Mouse (Mus musculus): ENCODE measurements around the gene Ropn1l. TPM values are rescaled to one million over a fixed set of nuclear protein-coding genes. Genes with fewer than 3 reads are reported as not detected.
A peak's percentile ranks its signal among the peaks of the same experiment; 100 is the strongest.

The Ropn1l gene
- polyA plus RNA-seq, 1 experiment, result 2.4 TPM

DNA sequence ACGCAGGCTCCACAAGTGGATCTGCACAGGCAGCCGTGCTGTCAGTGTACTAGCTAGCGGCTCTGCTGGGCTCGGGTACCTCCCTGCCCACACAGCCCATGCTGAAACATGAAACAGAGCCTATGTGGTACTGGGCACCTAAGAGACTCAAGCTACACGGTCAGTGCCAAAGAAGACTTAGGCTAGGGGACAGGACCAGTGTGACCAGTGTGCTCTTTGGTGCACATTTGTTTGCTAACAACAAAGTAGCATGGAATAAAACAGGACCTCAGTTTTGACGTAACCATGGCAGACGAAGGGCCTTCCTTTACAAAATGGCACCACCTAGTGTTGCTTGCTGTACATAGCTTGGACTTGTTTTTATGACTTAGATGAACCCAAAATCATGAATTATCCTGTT is 6.4 kb downstream of the Ropn1l start:
- no peak for DNase-seq (ENCODE audit: low spot score)

DNA sequence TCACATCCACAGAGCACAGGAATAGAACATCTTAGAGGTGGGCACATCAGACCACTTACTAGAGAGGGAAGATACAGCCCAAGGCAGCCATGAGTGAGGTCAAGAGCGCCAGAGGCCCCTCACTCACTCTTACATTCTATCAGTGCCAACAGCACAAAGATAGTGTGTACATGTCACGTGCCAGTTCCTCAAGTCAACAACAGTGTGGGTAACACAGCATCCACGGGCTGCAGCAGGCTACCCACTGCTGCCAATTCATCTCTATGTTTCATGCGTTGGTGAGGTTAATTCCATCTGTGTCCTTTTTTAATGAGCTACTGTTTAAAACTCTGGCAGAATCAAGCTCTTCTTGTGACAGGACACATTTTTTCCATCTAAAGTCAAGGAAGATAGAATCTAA is 10.8 kb downstream of the Ropn1l start:
- DNase-seq (ENCODE audit: low spot score), result no peak

DNA sequence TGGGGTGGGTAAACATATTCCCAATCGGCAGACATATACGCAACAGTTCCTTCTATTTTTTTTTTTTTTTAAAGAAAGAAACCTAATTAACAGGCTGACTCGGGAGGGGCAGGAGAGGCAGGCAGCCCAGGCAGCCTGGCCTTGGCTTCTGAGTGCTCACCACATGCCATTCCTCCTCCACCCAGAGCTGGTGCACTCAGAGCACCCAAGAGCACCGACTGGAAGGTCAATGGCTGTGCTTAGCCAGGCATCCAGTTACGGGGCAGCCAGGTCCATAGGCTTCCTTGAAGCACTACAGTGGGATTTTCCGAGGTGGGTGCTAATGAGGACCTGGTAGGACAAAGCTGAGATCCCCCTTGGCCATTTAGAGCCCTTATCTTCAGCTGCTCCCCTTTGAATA is 11.5 kb downstream of the Ropn1l start:
- no peak for DNase-seq (ENCODE audit: low spot score)

- no peak for DNase-seq (ENCODE audit: low spot score)
These were observed 16.7 kb downstream of the Ropn1l start for GRCm38 (mm10) chr15:31436811-31437210.

DNA sequence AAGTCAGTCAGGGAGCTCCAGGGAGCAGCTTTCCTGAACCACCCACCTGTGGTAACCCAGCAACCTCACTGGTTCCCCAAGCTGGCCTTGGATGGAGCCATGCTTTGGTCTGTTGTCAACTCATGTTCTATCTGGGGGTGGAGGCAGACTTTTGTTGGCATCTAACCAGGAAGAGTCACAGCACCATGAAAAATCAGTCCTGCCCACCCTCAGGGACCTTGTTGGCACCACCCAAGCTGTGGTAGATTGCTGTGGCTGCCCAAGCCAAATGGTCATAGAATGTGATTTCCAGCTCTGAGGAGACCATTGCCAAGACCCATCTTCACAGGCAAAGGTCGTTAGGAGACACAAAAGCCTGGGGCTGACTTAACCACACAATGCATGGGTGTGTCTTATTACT is 17.5 kb downstream of the Ropn1l start:
- no peak for DNase-seq (ENCODE audit: low spot score)

- DNase-seq (ENCODE audit: low spot score), result no peak
These were observed 19.8 kb downstream of the Ropn1l start for GRCm38 (mm10) chr15:31433768-31434167.

DNA sequence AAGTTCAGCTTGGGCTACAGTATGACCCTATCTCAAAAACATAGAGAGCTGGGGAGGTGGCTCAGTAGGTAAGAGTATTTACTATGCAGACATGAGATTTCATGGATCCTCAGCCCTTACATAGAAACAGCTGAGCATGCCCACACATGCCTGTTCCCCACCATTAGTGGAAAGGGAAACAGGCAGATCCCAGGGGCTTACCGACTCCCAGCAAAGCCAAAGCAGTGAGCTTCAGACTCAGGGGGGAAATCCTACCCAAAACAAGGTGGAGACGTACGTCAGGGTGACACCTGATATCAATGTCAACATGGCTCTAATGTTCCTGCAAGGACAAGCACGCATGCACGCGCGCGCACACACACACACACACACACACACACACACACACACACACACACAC is 21.7 kb downstream of the Ropn1l start:
- DNase-seq (ENCODE audit: low spot score), result no peak

DNA sequence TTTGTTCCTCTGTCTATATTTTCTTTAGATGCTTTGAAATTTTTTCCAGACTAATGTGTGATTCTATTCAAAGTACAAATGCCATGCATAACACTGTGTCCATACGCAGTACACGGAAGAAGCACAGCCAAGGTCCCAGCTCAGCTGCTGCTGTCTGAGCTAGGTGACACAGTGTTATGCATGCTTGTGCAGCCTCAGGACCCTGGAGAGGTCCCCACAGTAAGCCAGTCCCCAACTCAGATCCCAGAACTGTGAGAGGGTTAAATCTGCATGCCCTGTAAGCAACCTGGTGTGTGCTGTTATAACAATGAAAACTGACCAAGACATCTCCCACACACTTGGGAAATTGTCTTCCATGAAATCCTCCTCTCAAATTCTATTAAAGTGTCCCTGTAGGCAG is 23.5 kb downstream of the Ropn1l start:
- DNase-seq (ENCODE audit: low spot score), result no peak

DNA sequence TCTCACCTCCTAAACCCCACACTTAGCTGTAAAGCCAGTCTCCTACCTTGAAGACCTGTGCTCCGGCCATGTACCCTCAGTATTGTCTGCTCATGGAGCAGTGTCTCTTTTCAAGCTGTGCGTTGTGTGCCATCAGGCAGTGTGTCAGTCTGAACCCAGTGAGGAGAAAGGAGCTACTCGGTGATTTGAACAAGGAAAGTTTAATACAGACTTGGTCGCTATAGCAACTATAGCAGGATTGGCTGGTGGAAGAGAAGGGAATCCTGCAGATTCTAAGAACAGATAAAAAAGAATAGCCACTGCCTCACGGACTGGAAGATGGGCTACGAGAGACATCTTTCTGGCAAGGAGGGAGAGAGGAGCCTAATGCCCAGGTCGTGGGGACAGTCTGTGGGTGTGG is 24.1 kb downstream of the Ropn1l start:
- DNase-seq (ENCODE audit: low spot score), result no peak

- DNase-seq (ENCODE audit: low spot score), result no peak
These were observed 25.0 kb downstream of the Ropn1l start for GRCm38 (mm10) chr15:31428571-31428970.

GRCm38 (mm10) chr15:31427390-31427789 is 26.1 kb downstream of the Ropn1l start:
- DNase-seq (ENCODE audit: low spot score), result no peak

- DNase-seq (ENCODE audit: low spot score), result no peak
These were observed 27.4 kb downstream of the Ropn1l start for GRCm38 (mm10) chr15:31426066-31426706.

DNA sequence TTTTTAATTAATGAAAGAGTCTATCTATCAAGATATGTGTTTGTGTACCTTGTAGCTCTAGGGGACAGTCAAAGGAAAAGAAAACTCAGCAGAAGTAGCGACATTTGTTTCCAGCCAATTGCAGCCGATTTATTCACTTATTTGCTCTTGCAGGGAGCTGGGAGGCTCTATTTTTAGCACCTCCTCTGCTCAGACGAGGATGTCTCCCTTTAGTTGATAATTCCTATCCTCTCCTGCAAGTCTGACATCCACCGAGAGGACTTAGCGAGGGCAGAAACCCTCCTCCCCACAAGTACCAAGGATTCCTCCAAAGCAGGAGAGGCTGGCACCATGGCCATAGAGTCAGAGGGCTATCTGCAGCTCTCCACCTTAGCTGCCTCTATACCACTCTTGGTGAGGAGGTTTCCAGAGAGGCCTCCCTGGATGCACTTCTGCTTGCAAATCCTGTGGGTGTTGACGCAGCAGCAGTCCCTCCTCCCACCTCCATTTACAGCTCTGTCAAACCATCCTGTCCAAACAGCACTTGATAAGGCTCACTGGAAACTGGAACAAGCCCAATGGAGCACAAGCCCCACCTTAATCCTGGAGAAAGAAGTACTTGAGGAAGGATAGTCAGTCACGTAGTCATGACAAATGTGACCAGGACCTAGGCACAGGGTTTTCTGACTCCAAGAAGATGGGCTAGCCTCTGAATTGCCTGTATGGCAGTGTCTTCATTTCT is 30.7 kb downstream of the Ropn1l start:
- no peak for DNase-seq (ENCODE audit: low spot score)

GRCm38 (mm10) chr15:31419037-31419436 is 34.5 kb downstream of the Ropn1l start:
- DNase-seq (ENCODE audit: low spot score), result no peak

DNA sequence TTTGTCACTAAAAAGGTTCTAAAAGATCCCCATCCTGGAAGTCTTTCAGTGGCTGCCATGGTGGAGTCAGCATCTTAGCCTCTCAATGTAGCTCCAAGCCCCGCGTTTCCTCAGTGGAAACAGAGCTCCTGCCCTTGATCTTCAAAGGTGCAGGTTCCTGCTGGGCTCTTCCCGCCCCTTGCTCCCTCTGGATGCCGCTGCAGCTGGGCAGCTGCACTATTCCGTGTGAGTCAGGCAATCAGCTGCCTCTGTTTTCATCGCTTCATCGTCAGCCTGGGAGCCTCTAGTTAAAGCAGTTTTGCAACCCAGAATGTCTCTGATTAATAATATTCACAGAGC is 34.9 kb downstream of the Ropn1l start:
- DNase-seq (ENCODE audit: low spot score), result no peak

- peak; percentile 27 for DNase-seq (ENCODE audit: low spot score)
These were observed 35.5 kb downstream of the Ropn1l start for GRCm38 (mm10) chr15:31417796-31418685.

- no peak for DNase-seq (ENCODE audit: low spot score)
These were observed 36.1 kb downstream of the Ropn1l start for GRCm38 (mm10) chr15:31417409-31417795.

- no peak for DNase-seq (ENCODE audit: low spot score)
These were observed 38.4 kb downstream of the Ropn1l start for GRCm38 (mm10) chr15:31415181-31415580.

- no peak for DNase-seq (ENCODE audit: low spot score)
These were observed 39.2 kb downstream of the Ropn1l start for GRCm38 (mm10) chr15:31414179-31414898.

DNA sequence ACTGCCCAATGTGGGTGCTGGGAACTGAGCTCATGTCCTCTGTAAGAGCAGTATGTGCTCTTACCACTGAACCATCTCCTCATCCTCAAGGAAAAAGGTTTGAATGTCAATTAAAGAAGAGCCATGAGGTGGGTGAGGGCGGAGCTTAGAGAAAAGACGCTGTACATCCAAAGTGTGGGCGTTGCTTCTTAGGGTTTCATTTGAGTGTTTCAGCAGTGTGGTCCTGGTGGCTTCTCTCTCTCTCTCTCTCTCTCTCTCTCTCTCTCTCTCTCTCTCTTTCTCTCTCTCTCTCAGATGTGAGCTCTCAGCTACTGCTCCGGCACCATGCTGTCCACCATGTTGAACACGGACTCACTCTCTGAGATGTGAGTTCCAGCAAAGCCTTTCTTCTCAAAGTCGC is 39.9 kb downstream of the Ropn1l start:
- DNase-seq (ENCODE audit: low spot score), result no peak

DNA sequence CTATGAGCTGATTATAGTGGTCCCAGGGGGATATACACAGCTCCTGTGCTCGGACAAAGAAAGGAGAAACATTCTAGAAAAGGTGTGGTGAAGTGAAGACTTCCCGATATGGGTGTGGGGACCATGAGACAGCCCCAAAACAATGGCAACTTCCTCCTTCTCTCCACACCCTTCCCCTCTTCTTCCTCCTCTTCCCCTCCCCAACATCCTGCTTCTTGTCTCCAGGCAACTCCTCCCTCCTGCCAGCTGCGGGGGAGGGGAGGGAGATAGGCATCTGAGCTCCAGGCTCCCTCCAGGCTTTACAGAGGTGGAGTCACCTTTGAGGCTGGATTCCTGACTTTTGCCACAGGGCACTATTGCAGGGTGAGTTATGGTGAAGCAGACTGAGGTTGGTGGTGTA is 40.6 kb downstream of the Ropn1l start:
- DNase-seq (ENCODE audit: low spot score), result no peak

DNA sequence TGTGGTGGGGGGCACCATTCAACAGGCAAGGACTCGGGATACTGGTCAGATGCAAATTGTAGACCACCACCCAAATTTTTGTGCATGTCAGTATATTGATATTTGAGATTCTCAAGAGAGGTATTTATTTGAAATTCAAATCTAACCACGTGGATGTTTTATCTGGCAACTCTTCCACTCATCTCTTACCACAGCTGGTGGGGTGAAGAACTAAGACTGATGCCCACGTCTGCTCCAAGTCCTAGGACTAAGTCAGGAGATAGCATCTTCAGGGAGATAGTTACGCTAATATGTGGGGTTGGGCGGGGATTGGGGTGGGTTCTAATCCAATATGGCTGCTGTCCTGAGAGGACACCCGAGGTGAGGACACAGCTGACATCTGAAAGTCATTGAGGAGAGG is 41.1 kb downstream of the Ropn1l start:
- DNase-seq (ENCODE audit: low spot score), result no peak
